Mouse (Mus musculus) forebrain, embryonic 16.5 days (tissue): ENCODE data around the gene Isl1. TPM values are rescaled to one million over a fixed set of nuclear protein-coding genes. Genes with fewer than 3 reads are reported as not detected.
A peak's percentile ranks its signal among the peaks of the same experiment; 100 is the strongest.

ENCODE experiments used
- ATAC-seq: fragments of 200-750 bp; cut with Nextera tagmentation; 2 replicates; pipeline ENCODE4 v1.8.0; 2017; ENCODE audit warnings: mild to moderate bottlenecking, moderate library complexity
- H3K27ac ChIP-seq: fragments of 300-500 bp; sonication (generic); 2 replicates; pipeline ENCODE4 v1.5.1; 2014; ENCODE audit warnings: low read length, control low read depth
- H3K27me3 ChIP-seq: fragments of 300-500 bp; sonication (generic); replicated peaks from 2 replicates; pipeline ENCODE4 v1.6.1; 2014; ENCODE audit warnings: low read length; ENCODE audit not compliant: control insufficient read depth, insufficient read depth
- H3K36me3 ChIP-seq: fragments of 300-500 bp; sonication (generic); 2 replicates; pipeline ENCODE4 v1.6.1; 2014; ENCODE audit not compliant: control insufficient read depth, insufficient read depth
- H3K4me1 ChIP-seq: fragments of 300-500 bp; sonication (generic); replicated peaks from 2 replicates; pipeline ENCODE4 v1.6.1; 2014; ENCODE audit warnings: low read length; ENCODE audit not compliant: control insufficient read depth, insufficient read depth
- H3K4me2 ChIP-seq: fragments of 300-500 bp; sonication (generic); 2 replicates; pipeline ENCODE4 v1.6.1; 2014; ENCODE audit warnings: mild to moderate bottlenecking, low read length, control low read depth
- H3K4me3 ChIP-seq: fragments of 300-500 bp; sonication (generic); replicated peaks from 2 replicates; pipeline ENCODE4 v1.5.1; 2014; ENCODE audit warnings: mild to moderate bottlenecking, low read length, control low read depth
- H3K9ac ChIP-seq: fragments of 300-500 bp; sonication (generic); replicated peaks from 2 replicates; pipeline ENCODE4 v1.6.1; 2014; ENCODE audit warnings: low read depth, low read length, control low read depth
- H3K9me3 ChIP-seq: fragments of 300-500 bp; sonication (generic); 2 replicates; pipeline ENCODE4 v1.6.1; 2016; ENCODE audit warnings: low read length; ENCODE audit not compliant: control insufficient read depth
- WGBS: fragments of 180-500 bp; shearing (Covaris S2); extraction: QIAGEN DNeasy Blood & Tissue Kit; methylation state at CpG from one replicate; pipeline ENCODE4 v1.1.7; 2014; 5-methylcytosine and 5-hydroxymethylcytosine counted together
- polyA plus RNA-seq: library from polyadenylated mRNA; unstranded; fragments of >200 nt; fragmentation: Nextera tagmentation; extraction: Ambion mirVana; gene quantifications from 2 replicates; pipeline ENCODE4 v1.2.1, GENCODE M21; 2015

Isl1 gene
- 49.7 and 61.5 TPM in 2 replicates for polyA plus RNA-seq

- Histone ChIP-seq H3K27me3 (peaks cover 58% of the 10 kb centered on the region), H3K4me3 (peak within 1 kb of the TSS; percentile 70), H3K27ac (peak within 1 kb of the TSS; percentile 53), H3K9ac (peak within 1 kb of the TSS; percentile 56), H3K4me1 (peaks cover 16% of the 10 kb centered on the region), H3K4me2 (peak within 1 kb of the TSS; percentile 79), H3K9me3 (peaks cover 2% of the 10 kb centered on the region; the same call in 1 of the 2 replicates), H3K36me3 (no peaks in the 10 kb centered on the region)
- peak; percentile 95 for ATAC-seq
- under 1% methylated on average over 80 of the region's 82 CpGs for WGBS
These were observed at the start of gene Isl1 for GRCm38 (mm10) chr13:116309584-116310462. TSS of gene Isl1 (minus strand) at chr13:116309689.

- Histone ChIP-seq H3K4me1 (no peaks in the 10 kb centered on the region), H3K4me2 (no peak overlapping the region), H3K9ac (no peak overlapping the region), H3K9me3 (no peaks in the 10 kb centered on the region), H3K4me3 (no peak overlapping the region), H3K27me3 (no peaks in the 10 kb centered on the region), H3K27ac (no peak overlapping the region), H3K36me3 (no peaks in the 10 kb centered on the region)
- peak; percentile 43; the same call in 1 of the 2 replicates for ATAC-seq
- WGBS = 64% methylated on average over 3 of the region's 3 CpGs
These were observed 26.3 kb upstream of the Isl1 start for GRCm38 (mm10) chr13:116335763-116336162.

GRCm38 (mm10) chr13:116313636-116314530 is 4.4 kb upstream of the Isl1 start:
- ATAC-seq = no peak
- 3% methylated on average over 28 of the region's 28 CpGs for WGBS
- peaks cover 2% of the 10 kb centered on the region; the same call in 1 of the 2 replicates for H3K9me3 ChIP-seq
- H3K9ac ChIP-seq = no peak overlapping the region
- H3K4me2 ChIP-seq = peak overlapping the region; percentile 16
- no peak overlapping the region for H3K27ac ChIP-seq
- peaks cover 46% of the 10 kb centered on the region for H3K27me3 ChIP-seq
- peaks cover 13% of the 10 kb centered on the region for H3K4me1 ChIP-seq
- no peaks in the 10 kb centered on the region for H3K36me3 ChIP-seq
- peak overlapping the region; percentile 11; the same call in 1 of the 2 replicates for H3K4me3 ChIP-seq

GRCm38 (mm10) chr13:116311871-116312720 is 2.6 kb upstream of the Isl1 start:
- Histone ChIP-seq H3K27ac (no peak overlapping the region), H3K4me3 (no peak overlapping the region), H3K36me3 (no peaks in the 10 kb centered on the region), H3K27me3 (peaks cover 48% of the 10 kb centered on the region), H3K9ac (no peak overlapping the region), H3K9me3 (peaks cover 2% of the 10 kb centered on the region; the same call in 1 of the 2 replicates), H3K4me1 (peaks cover 13% of the 10 kb centered on the region), H3K4me2 (peak overlapping the region; percentile 8; the same call in 1 of the 2 replicates)
- WGBS = 5% methylated on average over 13 of the region's 13 CpGs
- ATAC-seq = no peak

GRCm38 (mm10) chr13:116311011-116311410 is 1.5 kb upstream of the Isl1 start:
- Histone ChIP-seq H3K9me3 (peaks cover 2% of the 10 kb centered on the region; the same call in 1 of the 2 replicates), H3K36me3 (no peaks in the 10 kb centered on the region), H3K4me1 (peaks cover 13% of the 10 kb centered on the region), H3K27ac (no peak overlapping the region), H3K4me2 (peak overlapping the region; percentile 10; the same call in 1 of the 2 replicates), H3K9ac (no peak overlapping the region), H3K4me3 (peak overlapping the region; percentile 70), H3K27me3 (peaks cover 57% of the 10 kb centered on the region)
- 10% methylated on average over 4 of the region's 4 CpGs for WGBS
- no peak for ATAC-seq

GRCm38 (mm10) chr13:116310463-116310765 is 925 bp upstream of the Isl1 start:
- H3K4me2 ChIP-seq = peak overlapping the region; percentile 79

GRCm38 (mm10) chr13:116308933-116309583 is 431 bp downstream of the Isl1 start:
- 0% methylated on average over 18 of the region's 18 CpGs for WGBS
- Histone ChIP-seq H3K4me2 (peak overlapping the region; percentile 79), H3K9me3 (peaks cover 2% of the 10 kb centered on the region; the same call in 1 of the 2 replicates), H3K27ac (peak overlapping the region; percentile 53), H3K36me3 (no peaks in the 10 kb centered on the region), H3K9ac (peak overlapping the region; percentile 41; the same call in 1 of the 2 replicates), H3K4me1 (peaks cover 18% of the 10 kb centered on the region), H3K4me3 (peak overlapping the region; percentile 70), H3K27me3 (peaks cover 55% of the 10 kb centered on the region)
- peak; percentile 13 for ATAC-seq

More at GRCm38 (mm10) chr13:116310463-116310765, 925 bp upstream of the Isl1 start:
- Histone ChIP-seq H3K27ac (no peak overlapping the region), H3K36me3 (no peaks in the 10 kb centered on the region), H3K9me3 (peaks cover 2% of the 10 kb centered on the region; the same call in 1 of the 2 replicates), H3K4me3 (peak overlapping the region; percentile 70), H3K9ac (0 out of 2 replicates have a peak overlapping the region, but pooled peaks have one; percentile 19), H3K27me3 (peaks cover 57% of the 10 kb centered on the region), H3K4me1 (peaks cover 13% of the 10 kb centered on the region)
- under 1% methylated on average over 9 of the region's 9 CpGs for WGBS
- no peak for ATAC-seq
